Mouse (Mus musculus) thymus, adult 2 months (tissue): ENCODE measurements around the gene Abcb9.

Experiments
- CTCF ChIP-seq: fragments of 200-500 bp; IDR thresholded peaks from 2 replicates; pipeline ENCODE4 v1.5.1; 2012; ENCODE audit warnings: mild to moderate bottlenecking, control low read depth, low read length, moderate library complexity, borderline replicate concordance; ENCODE audit not compliant: control insufficient read depth, poor library complexity, insufficient read depth; ENCODE audit errors: extremely low read depth
- POLR2A ChIP-seq: fragments of 200-500 bp; IDR thresholded peaks from 2 replicates; pipeline ENCODE4 v1.6.1; 2012; ENCODE audit warnings: mild to moderate bottlenecking, low read length, control low read depth, moderate library complexity; ENCODE audit not compliant: control insufficient read depth, poor library complexity, insufficient read depth; ENCODE audit errors: extremely low read depth

DNA sequence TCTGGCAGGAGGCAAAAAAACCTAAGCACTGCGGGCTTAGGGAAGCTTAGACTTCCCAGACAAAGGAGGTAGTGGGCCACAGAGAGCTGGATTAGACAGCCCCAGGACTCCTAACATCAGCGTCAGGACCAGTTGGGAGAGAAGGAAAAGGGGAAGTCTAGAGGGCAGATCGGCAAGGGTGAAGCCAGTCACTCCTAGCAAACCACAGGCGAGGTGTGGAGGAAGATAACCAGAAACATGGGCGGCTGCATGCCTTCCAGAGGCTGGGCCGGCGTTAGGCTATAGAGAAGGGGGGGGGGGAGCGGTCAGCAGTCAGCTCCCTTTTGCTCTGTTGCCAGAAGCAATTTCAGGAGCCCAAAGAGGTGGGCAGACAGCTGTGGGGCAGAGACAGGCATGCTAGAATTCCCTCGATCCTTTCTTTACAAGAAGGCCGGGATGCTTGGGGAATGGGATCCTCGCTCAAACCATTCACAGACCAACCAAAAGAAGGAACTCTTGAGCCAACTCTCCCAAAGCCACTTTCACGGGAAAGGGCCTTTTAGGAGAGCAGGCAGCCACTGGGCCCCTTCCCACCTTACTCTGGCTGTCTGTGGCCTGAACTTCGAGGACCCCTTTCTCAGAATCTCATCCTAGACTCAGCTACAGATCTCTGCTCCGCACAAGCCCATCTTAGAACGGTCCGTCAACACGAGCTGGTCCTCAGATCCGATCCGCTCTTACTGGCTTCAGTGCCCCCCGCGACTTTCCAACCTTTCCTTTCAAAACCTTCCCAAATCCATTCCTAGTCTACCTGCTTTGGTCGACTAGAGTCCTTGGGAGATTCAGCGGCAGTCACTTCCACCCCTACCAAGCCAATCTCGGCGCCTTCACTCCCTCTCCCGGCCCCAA is 64.3 kb downstream of the Abcb9 start:
- TF ChIP-seq POLR2A = no peak
- TF ChIP-seq CTCF = no peak
